Comparison of ENCODE assay signal across 14 mouse cellular contexts in genomic region chr2:180234353-180234752, GRCm38 (mm10). TPM values are rescaled to one million over a fixed set of nuclear protein-coding genes. Genes with fewer than 3 reads are reported as not detected.
A peak's percentile ranks its signal among the peaks of the same experiment; 100 is the strongest.
DNase-seq lines count a peak whose midpoint lies in the region; ATAC-seq lines count a peak whose summit lies in the region.
"Had no signal": no experiment of that assay in that cellular context is flagged by ENCODE, and none has a peak within 500 bp of the region (broad histone marks: within the 10 kb centered on the region; RNA-seq: fewer than 3 reads in every experiment).

No protein-coding gene starts in this region.

- no peak overlapping the region for H3K4me3 ChIP-seq in heart, embryonic 14.5 days (ENCODE audit: control insufficient read depth in 1 of 2, insufficient read depth in 1 of 2, low read depth in 1 of 2, low read length in 2 of 2)
- H3K4me3 ChIP-seq in lung, embryonic 16.5 days (ENCODE audit: low read length): no peak overlapping the region
- H3K4me3 ChIP-seq in intestine, embryonic 16.5 days (ENCODE audit: low read length): no peak overlapping the region
- no peak overlapping the region for H3K4me3 ChIP-seq in stomach, embryonic 16.5 days (replicated peaks; ENCODE audit: low read length)
- no peak overlapping the region for H3K4me3 ChIP-seq in midbrain, embryonic 15.5 days
- H3K4me3 ChIP-seq: left cerebral cortex, adult 2 months; megakaryocyte, embryonic 14.5 days had no signal

- 0 out of 2 replicates have a peak overlapping the region, but pooled peaks have one; percentile 17 for H3K4me2 ChIP-seq in heart, embryonic 14.5 days (ENCODE audit: low read length)
- peak overlapping the region; percentile 3; the same call in 1 of the 2 replicates for H3K4me2 ChIP-seq in lung, embryonic 16.5 days (ENCODE audit: low read depth, low read length)
- H3K4me2 ChIP-seq in intestine, embryonic 16.5 days (ENCODE audit: low read depth, low read length): no peak overlapping the region
- peak overlapping the region; percentile 20; the same call in 1 of the 2 replicates for H3K4me2 ChIP-seq in stomach, embryonic 16.5 days (ENCODE audit: low read depth, low read length)
- no peak overlapping the region for H3K4me2 ChIP-seq in midbrain, embryonic 15.5 days

- peak overlapping the region; percentile 78 to 87 for H3K27ac ChIP-seq in heart, embryonic 14.5 days (replicated peaks in 1 of 2; ENCODE audit: control insufficient read depth in 1 of 2, insufficient read depth in 1 of 2, low read depth in 2 of 2, low read length in 2 of 2)
- H3K27ac ChIP-seq in lung, embryonic 16.5 days (ENCODE audit: low read length): peak overlapping the region; percentile 98
- H3K27ac ChIP-seq in intestine, embryonic 16.5 days (ENCODE audit: low read length): peak overlapping the region; percentile 87
- H3K27ac ChIP-seq in stomach, embryonic 16.5 days (ENCODE audit: low read length): peak overlapping the region; percentile 92
- H3K27ac ChIP-seq in midbrain, embryonic 15.5 days: no peak overlapping the region
- H3K27ac ChIP-seq: left cerebral cortex, adult 2 months had no signal

- H3K27me3 ChIP-seq in heart, embryonic 14.5 days (ENCODE audit: control insufficient read depth, insufficient read depth, low read length): no peaks in the 10 kb centered on the region
- no peaks in the 10 kb centered on the region for H3K27me3 ChIP-seq in lung, embryonic 16.5 days (ENCODE audit: control insufficient read depth, insufficient read depth, low read depth, low read length)
- no peaks in the 10 kb centered on the region for H3K27me3 ChIP-seq in intestine, embryonic 16.5 days (replicated peaks; ENCODE audit: control insufficient read depth, insufficient read depth, low read length)
- no peaks in the 10 kb centered on the region for H3K27me3 ChIP-seq in stomach, embryonic 16.5 days (ENCODE audit: control insufficient read depth, insufficient read depth, low read length)
- H3K27me3 ChIP-seq in midbrain, embryonic 15.5 days (replicated peaks): no peaks in the 10 kb centered on the region

- no peaks in the 10 kb centered on the region for H3K9me3 ChIP-seq in heart, embryonic 14.5 days (ENCODE audit: control insufficient read depth, low read length)
- H3K9me3 ChIP-seq in lung, embryonic 16.5 days (ENCODE audit: control insufficient read depth, low read length): no peaks in the 10 kb centered on the region
- no peaks in the 10 kb centered on the region for H3K9me3 ChIP-seq in intestine, embryonic 16.5 days (ENCODE audit: control insufficient read depth, low read length)
- H3K9me3 ChIP-seq in stomach, embryonic 16.5 days (replicated peaks; ENCODE audit: control insufficient read depth, low read length): no peaks in the 10 kb centered on the region
- no peaks in the 10 kb centered on the region for H3K9me3 ChIP-seq in midbrain, embryonic 15.5 days

- no peak for DNase-seq in heart, adult 9 months (ENCODE audit: low spot score in 2 of 2)
- no peak for DNase-seq in lung, postnatal 36 days
- DNase-seq in retina, embryonic 14.5 days (ENCODE audit: low spot score): no peak
- DNase-seq: adrenal gland, postnatal 25 days; spleen, adult 18-20 months; thymus, postnatal 14 days had no signal

- no peak for ATAC-seq in heart, embryonic 14.5 days (ENCODE audit: insufficient number of reproducible peaks, insufficient read depth, low FRiP score, low read depth)
- peak; percentile 58 for ATAC-seq in lung, embryonic 16.5 days (ENCODE audit: low read depth)
- ATAC-seq in intestine, embryonic 16.5 days: peak; percentile 15; the same call in 1 of the 2 replicates
- peak; percentile 36; the same call in 1 of the 2 replicates for ATAC-seq in stomach, embryonic 16.5 days (ENCODE audit: insufficient read depth, low FRiP score)
- ATAC-seq in midbrain, embryonic 15.5 days (replicated peaks): no peak

- H3K9ac ChIP-seq in heart, embryonic 14.5 days (ENCODE audit: low read length): no peak overlapping the region
- H3K9ac ChIP-seq in lung, embryonic 16.5 days (ENCODE audit: low read length): peak overlapping the region; percentile 29; the same call in 1 of the 2 replicates
- no peak overlapping the region for H3K9ac ChIP-seq in intestine, embryonic 16.5 days (ENCODE audit: low read depth, low read length)
- 0 out of 2 replicates have a peak overlapping the region, but pooled peaks have one; percentile 29 for H3K9ac ChIP-seq in stomach, embryonic 16.5 days (ENCODE audit: low read length)
- no peak overlapping the region for H3K9ac ChIP-seq in midbrain, embryonic 15.5 days

- peaks cover 35 to 44% of the 10 kb centered on the region in 2 experiments for H3K4me1 ChIP-seq in heart, embryonic 14.5 days (ENCODE audit: control insufficient read depth in 2 of 2, insufficient read depth in 2 of 2, low read length in 2 of 2)
- peaks cover 49% of the 10 kb centered on the region for H3K4me1 ChIP-seq in lung, embryonic 16.5 days (replicated peaks; ENCODE audit: control insufficient read depth, insufficient read depth, low read length)
- peaks cover 18% of the 10 kb centered on the region for H3K4me1 ChIP-seq in intestine, embryonic 16.5 days (ENCODE audit: control insufficient read depth, insufficient read depth, low read length)
- peaks cover 40% of the 10 kb centered on the region for H3K4me1 ChIP-seq in stomach, embryonic 16.5 days (ENCODE audit: control insufficient read depth, insufficient read depth, low read length)
- no peaks in the 10 kb centered on the region for H3K4me1 ChIP-seq in midbrain, embryonic 15.5 days

- H3K36me3 ChIP-seq in heart, embryonic 14.5 days (ENCODE audit: control insufficient read depth, insufficient read depth, low read length): no peaks in the 10 kb centered on the region
- H3K36me3 ChIP-seq in lung, embryonic 16.5 days (ENCODE audit: control insufficient read depth, insufficient read depth, low read length): no peaks in the 10 kb centered on the region
- no peaks in the 10 kb centered on the region for H3K36me3 ChIP-seq in intestine, embryonic 16.5 days (ENCODE audit: control insufficient read depth, insufficient read depth, low read length)
- no peaks in the 10 kb centered on the region for H3K36me3 ChIP-seq in stomach, embryonic 16.5 days (ENCODE audit: control insufficient read depth, insufficient read depth, low read length)
- no peaks in the 10 kb centered on the region for H3K36me3 ChIP-seq in midbrain, embryonic 15.5 days (replicated peaks)

- 87% methylated on average over 8 of the region's 8 CpGs for WGBS in heart, embryonic 14.5 days
- 19% methylated on average over 8 of the region's 8 CpGs for WGBS in lung, embryonic 16.5 days
- WGBS in intestine, embryonic 16.5 days: 54% methylated on average over 8 of the region's 8 CpGs
- WGBS in stomach, embryonic 16.5 days: 32% methylated on average over 8 of the region's 8 CpGs
- 91% methylated on average over 8 of the region's 8 CpGs for WGBS in midbrain, embryonic 15.5 days

RNA-seq across cellular contexts. Expression of gene Lama5, which starts 8.7 kb away (rescaled TPM):
- 30.5 and 32.7 TPM in 2 replicates for polyA plus RNA-seq in heart, embryonic 14.5 days (2014; fragmentation: Nextera tagmentation; extraction: Ambion mirVana)
- polyA plus RNA-seq in lung, embryonic 16.5 days (2015; fragmentation: Nextera tagmentation; extraction: Ambion mirVana): 102 and 112 TPM in 2 replicates
- polyA plus RNA-seq in intestine, embryonic 16.5 days (2015; fragmentation: Nextera tagmentation; extraction: Ambion mirVana): 26.7 and 29.7 TPM in 2 replicates
- polyA plus RNA-seq in stomach, embryonic 16.5 days (2015; fragmentation: Nextera tagmentation; extraction: Ambion mirVana): 61.3 and 64.6 TPM in 2 replicates
- 1.6 and 1.7 TPM in 2 replicates for polyA plus RNA-seq in midbrain, embryonic 15.5 days (2015; fragmentation: Nextera tagmentation; extraction: Ambion mirVana)

RNA-seq across cellular contexts. Expression of gene Rps21, which starts 22.8 kb away (rescaled TPM):
- polyA plus RNA-seq in heart, embryonic 14.5 days (2014; fragmentation: Nextera tagmentation; extraction: Ambion mirVana): 386 and 447 TPM in 2 replicates
- polyA plus RNA-seq in lung, embryonic 16.5 days (2015; fragmentation: Nextera tagmentation; extraction: Ambion mirVana): 455 and 526 TPM in 2 replicates
- polyA plus RNA-seq in intestine, embryonic 16.5 days (2015; fragmentation: Nextera tagmentation; extraction: Ambion mirVana): 471 and 487 TPM in 2 replicates
- 408 and 537 TPM in 2 replicates for polyA plus RNA-seq in stomach, embryonic 16.5 days (2015; fragmentation: Nextera tagmentation; extraction: Ambion mirVana)
- 284 and 315 TPM in 2 replicates for polyA plus RNA-seq in midbrain, embryonic 15.5 days (2015; fragmentation: Nextera tagmentation; extraction: Ambion mirVana)

RNA-seq across cellular contexts. Expression of gene Cables2, which starts 38.9 kb away (rescaled TPM):
- polyA plus RNA-seq in heart, embryonic 14.5 days (2014; fragmentation: Nextera tagmentation; extraction: Ambion mirVana): 15.1 and 16.1 TPM in 2 replicates
- 6.3 and 8.4 TPM in 2 replicates for polyA plus RNA-seq in lung, embryonic 16.5 days (2015; fragmentation: Nextera tagmentation; extraction: Ambion mirVana)
- 2.8 and 4.8 TPM in 2 replicates for polyA plus RNA-seq in intestine, embryonic 16.5 days (2015; fragmentation: Nextera tagmentation; extraction: Ambion mirVana)
- polyA plus RNA-seq in stomach, embryonic 16.5 days (2015; fragmentation: Nextera tagmentation; extraction: Ambion mirVana): 4.3 and 4.6 TPM in 2 replicates
- polyA plus RNA-seq in midbrain, embryonic 15.5 days (2015; fragmentation: Nextera tagmentation; extraction: Ambion mirVana): 31.3 and 32.0 TPM in 2 replicates

RNA-seq across cellular contexts. Expression of gene Rbbp8nl, which starts 55.3 kb away (rescaled TPM):
- not detected in 2 replicates for polyA plus RNA-seq in heart, embryonic 14.5 days (2014; fragmentation: Nextera tagmentation; extraction: Ambion mirVana)
- 2.7 and 2.8 TPM in 2 replicates for polyA plus RNA-seq in lung, embryonic 16.5 days (2015; fragmentation: Nextera tagmentation; extraction: Ambion mirVana)
- polyA plus RNA-seq in intestine, embryonic 16.5 days (2015; fragmentation: Nextera tagmentation; extraction: Ambion mirVana): 2.5 TPM in 2 replicates
- polyA plus RNA-seq in stomach, embryonic 16.5 days (2015; fragmentation: Nextera tagmentation; extraction: Ambion mirVana): 3.7 and 5.9 TPM in 2 replicates
- not detected in 2 replicates for polyA plus RNA-seq in midbrain, embryonic 15.5 days (2015; fragmentation: Nextera tagmentation; extraction: Ambion mirVana)
- polyA plus RNA-seq: C2C12 had no signal

Comparison
In these comparisons a context has a peak if more than half of its experiments do, and no peak if none do; other contexts are left out.
1. ATAC-seq: peak in lung, embryonic 16.5 days (single experiment), intestine, embryonic 16.5 days (single experiment) and stomach, embryonic 16.5 days (single experiment); none in heart, embryonic 14.5 days (single experiment) and midbrain, embryonic 15.5 days (single experiment).
2. H3K4me2 ChIP-seq: peak in heart, embryonic 14.5 days (single experiment), lung, embryonic 16.5 days (single experiment) and stomach, embryonic 16.5 days (single experiment); none in intestine, embryonic 16.5 days (single experiment) and midbrain, embryonic 15.5 days (single experiment).
3. H3K9ac ChIP-seq: peak in lung, embryonic 16.5 days (single experiment) and stomach, embryonic 16.5 days (single experiment); none in heart, embryonic 14.5 days (single experiment), intestine, embryonic 16.5 days (single experiment) and midbrain, embryonic 15.5 days (single experiment).
4. RNA of gene Lama5, which starts 8.7 kb away (polyA plus RNA-seq): 102 to 112 TPM in lung, embryonic 16.5 days, 61.3 to 64.6 TPM in stomach, embryonic 16.5 days, 30.5 to 32.7 TPM in heart, embryonic 14.5 days and 26.7 to 29.7 TPM in intestine, embryonic 16.5 days; 1.6 to 1.7 TPM in midbrain, embryonic 15.5 days; every median in the first group is over 10 times any median in the second.